Mouse (Mus musculus) heart, embryonic 12.5 days (tissue): ENCODE results near the gene Vmn1r12. TPM values are rescaled to one million over a fixed set of nuclear protein-coding genes. Genes with fewer than 3 reads are reported as not detected.
"Not testable (repeated sequence)": the region's sequence is repeated elsewhere in the genome, so short reads cannot be mapped to it uniquely, and the experiment has no call there.

Source experiments
- ATAC-seq: fragments of 200-750 bp; cut with Nextera tagmentation; 2 replicates; pipeline ENCODE4 v1.8.0; 2017; ENCODE audit warnings: moderate TSS enrichment, moderate library complexity; ENCODE audit not compliant: insufficient number of reproducible peaks, low FRiP score
- H3K27ac ChIP-seq: fragments of 300-500 bp; sonication (generic); 2 replicates; pipeline ENCODE4 v1.5.1; 2016; ENCODE audit warnings: mild to moderate bottlenecking, moderate library complexity; ENCODE audit not compliant: poor library complexity, severe bottlenecking
- H3K27me3 ChIP-seq: fragments of 300-500 bp; sonication (generic); replicated peaks from 2 replicates; pipeline ENCODE4 v1.6.1; 2016; ENCODE audit warnings: mild to moderate bottlenecking, moderate library complexity
- H3K36me3 ChIP-seq: fragments of 300-500 bp; sonication (generic); 2 replicates; pipeline ENCODE4 v1.6.1; 2016; ENCODE audit warnings: mild to moderate bottlenecking, moderate library complexity
- H3K4me1 ChIP-seq: fragments of 300-500 bp; sonication (generic); replicated peaks from 2 replicates; pipeline ENCODE4 v1.6.1; 2016; ENCODE audit warnings: mild to moderate bottlenecking
- H3K4me2 ChIP-seq: fragments of 300-500 bp; sonication (generic); 2 replicates; pipeline ENCODE4 v1.6.1; 2016; ENCODE audit warnings: mild to moderate bottlenecking, moderate library complexity
- H3K4me3 ChIP-seq: fragments of 300-500 bp; sonication (generic); 2 replicates; pipeline ENCODE4 v1.5.1; 2016; ENCODE audit warnings: mild to moderate bottlenecking
- H3K9ac ChIP-seq: fragments of 300-500 bp; sonication (generic); 2 replicates; pipeline ENCODE4 v1.6.1; 2016; ENCODE audit warnings: mild to moderate bottlenecking, moderate library complexity
- H3K9me3 ChIP-seq: fragments of 300-500 bp; sonication (generic); replicated peaks from 2 replicates; pipeline ENCODE4 v1.6.1; 2016; ENCODE audit warnings: mild to moderate bottlenecking, moderate library complexity
- WGBS: fragments of 180-500 bp; shearing (Covaris S2); methylation state at CpG from one replicate; pipeline ENCODE4 v1.1.7; 2016; 5-methylcytosine and 5-hydroxymethylcytosine counted together
- polyA plus RNA-seq: library from polyadenylated mRNA; unstranded; fragments of >200 nt; fragmentation: Nextera tagmentation; extraction: Ambion mirVana; gene quantifications from 2 replicates; pipeline ENCODE4 v1.2.1, GENCODE M21; 2016

Vmn1r12 gene
- polyA plus RNA-seq, result not detected in 2 replicates

GRCm38 (mm10) chr6:57156619-57157018 lies at the start of gene Vmn1r12:
Gene Vmn1r12 (plus strand): TSS chr6:57156919.
- H3K4me2 ChIP-seq, result no peak within 1 kb of the TSS
- no peaks in the 10 kb centered on the region for H3K36me3 ChIP-seq
- no peak within 1 kb of the TSS for H3K4me3 ChIP-seq
- no peak within 1 kb of the TSS for H3K27ac ChIP-seq
- 71% methylated on average over 2 of the region's 2 CpGs for WGBS
- no peaks in the 10 kb centered on the region for H3K4me1 ChIP-seq
- no peak for ATAC-seq
- H3K27me3 ChIP-seq, result no peaks in the 10 kb centered on the region
- H3K9ac ChIP-seq, result no peak within 1 kb of the TSS
- no peaks in the 10 kb centered on the region for H3K9me3 ChIP-seq

DNA sequence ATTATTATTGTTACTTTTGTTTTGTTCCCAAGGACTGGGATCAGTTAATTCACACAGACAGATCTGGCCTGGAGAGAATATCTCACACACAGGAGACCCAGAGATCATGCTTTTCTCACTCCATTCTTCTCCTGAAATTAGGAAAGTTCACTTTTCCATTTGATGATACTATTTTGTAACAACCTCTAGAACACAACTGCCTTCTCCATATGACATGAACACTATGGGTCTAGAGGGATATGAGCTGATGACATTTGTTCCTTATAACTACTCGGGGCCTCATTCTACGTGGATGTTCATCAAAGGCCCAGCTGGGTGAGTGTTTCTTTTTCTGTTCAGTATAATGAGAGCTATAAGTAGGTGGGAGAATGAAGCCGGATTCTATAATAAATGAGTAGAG lies 47.6 kb upstream of the Vmn1r12 start, which contains the start of gene Vmn1r10:
Gene Vmn1r10, plus strand, starts transcription at position 301 of the 400 bp plus-strand sequence.
- H3K4me2 ChIP-seq, result no peak within 1 kb of the TSS
- no peaks in the 10 kb centered on the region for H3K4me1 ChIP-seq
- H3K4me3 ChIP-seq, result no peak within 1 kb of the TSS
- H3K9me3 ChIP-seq, result no peaks in the 10 kb centered on the region
- no peak within 1 kb of the TSS for H3K27ac ChIP-seq
- no peaks in the 10 kb centered on the region for H3K27me3 ChIP-seq
- ATAC-seq, result no peak
- WGBS, result 73% methylated on average over 3 of the region's 3 CpGs
- H3K36me3 ChIP-seq, result no peaks in the 10 kb centered on the region
- H3K9ac ChIP-seq, result no peak within 1 kb of the TSS

DNA sequence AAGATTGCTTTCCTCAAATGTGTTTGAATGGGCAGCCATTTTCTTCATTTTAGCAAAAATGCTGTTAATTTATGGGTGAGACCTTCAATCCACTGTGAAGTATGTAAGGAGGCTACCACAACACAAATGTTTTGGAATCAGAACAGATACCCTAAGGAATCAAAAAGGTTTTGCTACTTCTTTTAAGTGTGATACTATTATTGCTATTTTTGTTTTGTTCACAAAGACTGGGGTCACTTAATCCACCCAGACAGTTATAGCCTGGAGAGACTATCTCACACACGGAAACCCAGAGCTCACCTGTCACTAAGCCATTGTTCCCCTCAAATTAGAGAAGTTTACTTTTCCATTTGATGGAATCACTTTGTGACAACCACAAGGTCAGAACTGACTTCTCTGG lies 23.6 kb upstream of the Vmn1r12 start, which contains the start of gene Vmn1r11:
Gene Vmn1r11, plus strand, starts transcription at position 301 of the 400 bp plus-strand sequence.
- Histone ChIP-seq H3K9ac (no peak within 1 kb of the TSS), H3K9me3 (no peaks in the 10 kb centered on the region), H3K4me2 (no peak within 1 kb of the TSS), H3K27ac (no peak within 1 kb of the TSS), H3K27me3 (no peaks in the 10 kb centered on the region), H3K4me3 (no peak within 1 kb of the TSS), H3K4me1 (no peaks in the 10 kb centered on the region), H3K36me3 (no peaks in the 10 kb centered on the region)
- WGBS, result 51% methylated on average over 1 of the region's 1 CpGs
- no peak for ATAC-seq

GRCm38 (mm10) chr6:57190016-57190415 lies 33.3 kb downstream of the Vmn1r12 start:
- not testable (repeated sequence) for H3K27ac ChIP-seq, H3K9ac ChIP-seq, H3K36me3 ChIP-seq, ATAC-seq, H3K4me2 ChIP-seq, H3K4me3 ChIP-seq, H3K9me3 ChIP-seq, H3K27me3 ChIP-seq, H3K4me1 ChIP-seq
- 63% methylated on average over 3 of the region's 3 CpGs for WGBS

DNA sequence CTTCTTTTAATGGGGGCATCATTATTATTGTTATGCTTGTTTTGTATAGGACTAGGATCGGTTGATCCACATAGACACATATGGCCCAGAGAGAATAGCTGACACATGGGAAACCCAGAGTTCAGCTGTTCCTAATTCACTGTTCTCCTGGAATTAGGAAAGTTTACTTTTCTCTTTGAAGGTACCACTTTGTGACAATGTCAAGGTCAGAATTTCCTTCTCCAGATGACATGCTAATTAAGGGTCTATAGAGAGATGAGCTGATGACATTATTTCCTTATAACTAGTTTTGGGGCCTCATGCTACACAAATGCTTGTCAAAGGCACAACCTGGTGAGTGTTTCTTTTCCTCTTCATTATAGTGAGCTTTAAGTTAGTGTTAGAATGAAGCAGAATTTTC lies 46.3 kb downstream of the Vmn1r12 start, which contains the start of gene Vmn1r13:
Gene Vmn1r13, plus strand, starts transcription at position 301 of the 400 bp plus-strand sequence.
- H3K9ac ChIP-seq, H3K36me3 ChIP-seq, H3K4me3 ChIP-seq, H3K4me1 ChIP-seq, H3K9me3 ChIP-seq, H3K27me3 ChIP-seq, ATAC-seq, H3K4me2 ChIP-seq, H3K27ac ChIP-seq: not testable (repeated sequence)
- WGBS, result 81% methylated on average over 1 of the region's 1 CpGs

Other genes with a start within 250 kb of the Vmn1r12 start
- gene Nt5c3, start 233.0 kb upstream of the Vmn1r12 start, polyA plus RNA-seq, result 74.8 and 77.4 TPM in 2 replicates
- gene Vmn1r4, start 232.9 kb upstream of the Vmn1r12 start, polyA plus RNA-seq, result 0.10 and 0.12 TPM in 2 replicates
- gene Vmn1r5, start 186.6 kb upstream of the Vmn1r12 start, polyA plus RNA-seq, result not detected in 2 replicates
- not detected in 2 replicates for gene Vmn1r6, start 159.7 kb upstream of the Vmn1r12 start, polyA plus RNA-seq
- not detected in 2 replicates for gene Vmn1r7, start 131.6 kb upstream of the Vmn1r12 start, polyA plus RNA-seq
- gene Vmn1r8, start 124.6 kb upstream of the Vmn1r12 start, polyA plus RNA-seq, result not detected in 2 replicates
- gene Vmn1r9, start 90.1 kb upstream of the Vmn1r12 start, polyA plus RNA-seq, result not detected in 2 replicates
- gene Vmn1r10, start 47.5 kb upstream of the Vmn1r12 start, polyA plus RNA-seq, result not detected in 2 replicates
- gene Vmn1r11, start 23.5 kb upstream of the Vmn1r12 start, polyA plus RNA-seq, result not detected in 2 replicates
- not detected in 2 replicates for gene Vmn1r13, start 46.4 kb downstream of the Vmn1r12 start, polyA plus RNA-seq
- not detected in 2 replicates for gene Vmn1r14, start 74.8 kb downstream of the Vmn1r12 start, polyA plus RNA-seq
- not detected in 2 replicates for gene Vmn1r15, start 101.0 kb downstream of the Vmn1r12 start, polyA plus RNA-seq
- not detected in 2 replicates for gene Vmn1r16, start 172.6 kb downstream of the Vmn1r12 start, polyA plus RNA-seq
- gene Vmn1r17, start 206.8 kb downstream of the Vmn1r12 start, polyA plus RNA-seq, result not detected in 2 replicates
- gene Vmn1r18, start 238.9 kb downstream of the Vmn1r12 start, polyA plus RNA-seq, result not detected in 2 replicates
- not detected in 2 replicates for gene Vmn1r19, start 246.9 kb downstream of the Vmn1r12 start, polyA plus RNA-seq